Mouse (Mus musculus) testis, postnatal 14 days (tissue): ENCODE results near the gene Smug1.
A peak's percentile ranks its signal among the peaks of the same experiment; 100 is the strongest.

ENCODE experiments used
- DNase-seq: peaks from one replicate; pipeline ENCODE4 v3.0.0; 2021; ENCODE audit warnings: low spot score

The Smug1 gene

GRCm38 (mm10) chr15:103177611-103178041 lies 10.7 kb upstream of the Smug1 start:
- DNase-seq, result no peak

DNA sequence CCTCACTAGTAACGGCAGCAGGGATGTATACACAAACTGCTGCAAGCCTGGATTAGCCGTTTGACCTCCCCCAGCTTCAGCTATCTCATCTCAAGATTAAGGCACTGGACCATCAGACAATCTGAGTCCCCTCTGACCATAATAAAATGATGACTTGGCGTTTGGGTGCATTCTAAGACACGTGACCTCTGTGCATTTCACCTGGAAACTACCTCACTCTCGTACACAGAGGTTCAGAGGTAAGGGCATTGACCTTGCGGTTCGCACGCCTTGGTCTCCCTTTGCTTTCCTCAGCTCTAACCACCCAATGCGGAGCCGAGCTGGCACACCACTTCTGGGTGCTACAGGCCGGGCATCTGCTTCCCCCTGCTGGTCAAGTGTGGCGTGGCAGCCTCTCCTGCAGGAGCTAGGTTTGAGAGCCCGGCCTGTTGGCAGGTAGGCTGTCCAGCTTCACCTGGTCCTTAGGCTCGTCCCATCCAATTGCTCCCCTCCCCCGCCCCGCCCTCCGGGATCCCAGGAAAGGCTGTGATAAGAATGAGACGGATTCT lies 10.1 kb upstream of the Smug1 start:
- DNase-seq, result peak; percentile 86

DNA sequence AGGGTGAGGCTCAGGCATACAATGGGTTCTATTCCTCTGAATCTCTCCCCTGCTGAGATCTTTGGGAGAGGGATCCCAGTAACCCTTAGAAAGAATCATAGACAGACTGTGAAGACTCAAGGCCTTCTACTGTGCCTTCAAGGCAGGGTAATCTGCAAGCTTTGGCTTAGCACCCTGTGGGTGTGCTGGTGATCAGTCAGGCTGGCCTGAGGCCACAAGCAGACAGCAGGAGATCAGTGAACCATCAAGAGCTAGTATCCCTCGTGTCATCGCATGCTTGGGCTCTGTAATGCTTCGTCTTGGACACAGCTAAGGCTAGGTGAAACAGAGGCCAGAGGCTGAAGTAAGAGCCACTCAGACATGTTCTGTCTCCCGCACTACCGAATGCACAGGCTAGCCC lies 6.4 kb upstream of the Smug1 start:
- no peak for DNase-seq

- DNase-seq, result no peak
Measured at GRCm38 (mm10) chr15:103172537-103172936, 5.6 kb upstream of the Smug1 start.

GRCm38 (mm10) chr15:103171276-103171675 lies 4.4 kb upstream of the Smug1 start:
- DNase-seq, result peak; percentile 38

DNA sequence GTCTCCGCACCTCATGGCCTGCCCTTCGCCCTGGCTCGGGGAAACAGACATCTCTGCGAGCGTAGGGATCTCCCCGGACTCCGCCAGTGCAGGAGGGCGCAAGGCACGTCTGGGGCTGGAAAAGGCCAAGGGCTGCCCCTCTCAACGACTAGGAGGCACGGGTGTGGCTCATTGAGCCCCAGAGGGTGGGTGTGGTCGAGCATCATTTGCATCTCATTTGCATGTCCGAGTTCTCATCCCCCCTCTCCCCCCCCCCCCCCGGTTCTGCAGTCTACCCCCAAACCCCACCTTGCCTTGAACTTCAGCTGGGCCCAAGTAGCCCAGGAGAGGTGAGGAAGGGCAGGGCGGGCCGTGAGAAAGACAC lies 3.4 kb upstream of the Smug1 start:
- peak; percentile 25 for DNase-seq

DNA sequence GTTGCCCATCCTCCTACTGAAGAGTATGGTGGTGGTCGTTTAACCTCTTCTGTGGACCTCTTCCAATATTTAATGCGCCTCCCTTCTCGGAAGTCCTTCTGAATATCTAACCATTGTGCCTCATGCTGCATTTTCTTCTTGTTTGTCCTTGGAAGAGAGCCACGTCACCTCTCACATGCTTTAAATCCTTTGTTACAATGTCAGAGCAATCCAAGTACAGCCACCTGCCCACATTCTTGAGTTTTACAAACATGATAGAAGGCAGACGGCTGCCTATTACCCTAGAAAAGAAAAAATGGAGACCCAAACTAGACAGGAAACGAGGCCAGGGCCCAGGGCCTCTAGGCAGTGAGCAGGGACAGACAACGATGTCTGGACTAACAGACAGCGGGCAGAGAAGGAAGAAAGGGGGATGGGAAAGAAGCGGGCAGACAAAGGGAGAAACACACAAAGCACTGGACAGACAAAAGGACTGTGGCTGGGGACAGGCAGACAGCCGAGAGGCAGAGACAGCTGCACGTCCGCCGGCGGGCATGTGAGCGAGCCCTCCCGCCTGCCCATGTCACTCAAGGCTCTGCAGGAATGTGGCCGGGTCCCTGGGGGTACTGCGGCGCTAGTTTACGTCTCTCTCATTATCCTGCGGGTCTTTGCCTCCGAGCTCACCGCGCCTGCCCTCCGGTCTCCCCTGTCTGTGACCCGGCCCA lies 2.9 kb upstream of the Smug1 start:
- no peak for DNase-seq

- DNase-seq, result peak; percentile 56
Measured at GRCm38 (mm10) chr15:103168801-103169611, 2.1 kb upstream of the Smug1 start.

GRCm38 (mm10) chr15:103167786-103168185 lies 894 bp upstream of the Smug1 start:
- no peak for DNase-seq

DNA sequence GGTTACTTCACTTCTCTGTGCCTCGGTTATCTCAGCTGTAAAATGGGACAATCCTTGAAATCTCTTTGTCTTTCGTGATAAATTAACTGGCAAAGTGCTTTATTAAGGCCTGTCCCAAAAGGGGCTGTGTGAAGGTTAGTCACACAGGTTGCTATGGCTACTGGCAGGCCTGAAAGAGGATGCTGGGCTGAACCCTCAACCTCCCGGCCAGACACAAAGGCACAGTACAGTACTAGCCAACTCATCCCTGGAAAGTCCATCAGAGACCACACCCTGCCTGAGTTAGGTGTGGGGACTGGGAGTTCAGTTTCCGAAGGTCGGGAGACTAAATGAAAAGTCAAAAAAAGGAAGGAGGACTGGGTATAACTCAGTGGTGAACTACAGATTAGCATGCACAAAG lies 968 bp downstream of the Smug1 start:
- DNase-seq, result no peak

DNA sequence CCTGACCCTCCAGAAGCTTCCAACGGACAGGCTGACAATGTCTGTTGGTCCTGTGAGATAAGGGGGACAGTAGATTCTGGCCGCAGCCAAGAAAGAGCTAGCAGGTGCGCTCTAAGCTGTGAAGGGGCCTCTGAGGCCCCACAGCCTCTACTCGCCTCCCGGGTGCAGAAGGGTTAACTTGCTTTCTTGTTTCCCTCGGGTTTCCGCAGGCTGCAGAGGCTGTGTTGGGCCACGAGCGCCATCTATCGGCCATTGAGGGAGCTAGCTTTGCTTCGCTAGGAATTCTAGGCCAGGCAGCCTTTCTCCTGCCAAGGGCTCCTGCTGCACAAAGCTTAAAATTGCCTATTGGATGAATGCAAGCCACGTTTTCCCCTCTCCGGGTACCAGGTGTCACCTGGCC lies 1.5 kb downstream of the Smug1 start:
- peak; percentile 83 for DNase-seq

DNA sequence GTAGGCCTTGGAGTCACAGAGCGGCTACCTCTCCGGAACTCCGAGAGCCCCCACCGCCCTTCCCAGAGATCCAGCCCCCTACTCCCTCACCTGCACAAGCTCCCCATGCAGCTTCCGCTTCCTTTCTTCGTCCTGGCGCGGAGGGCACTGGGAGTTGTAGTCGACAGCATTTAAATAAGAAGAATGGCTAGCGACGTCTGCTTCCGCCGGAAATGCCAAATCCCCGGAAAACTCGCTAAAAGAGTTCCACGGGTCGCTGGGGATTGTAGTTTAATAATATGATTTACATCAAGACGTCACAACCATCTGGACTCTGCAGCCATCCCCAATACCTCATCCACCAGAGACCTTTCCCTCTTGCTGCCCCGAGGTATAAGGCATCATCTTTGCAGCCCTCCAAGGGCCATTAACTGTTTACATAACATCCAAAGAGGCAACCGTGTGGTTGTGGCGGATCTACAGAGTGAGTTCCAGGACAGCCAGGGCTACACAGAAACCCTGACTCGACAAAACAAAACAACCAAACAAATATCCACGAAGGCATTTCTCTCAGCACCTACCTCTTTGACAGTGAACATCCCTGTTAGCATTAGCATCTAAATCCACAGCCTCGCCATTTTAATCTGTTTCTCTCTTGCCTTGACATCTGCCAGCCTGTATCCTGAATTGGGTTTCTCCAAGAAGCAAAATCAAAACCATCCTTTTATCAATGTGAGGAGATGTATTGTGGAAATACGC lies 3.5 kb downstream of the Smug1 start:
- peak; percentile 90 for DNase-seq

- DNase-seq, result no peak
Measured at GRCm38 (mm10) chr15:103157585-103157984, 9.3 kb downstream of the Smug1 start.

DNA sequence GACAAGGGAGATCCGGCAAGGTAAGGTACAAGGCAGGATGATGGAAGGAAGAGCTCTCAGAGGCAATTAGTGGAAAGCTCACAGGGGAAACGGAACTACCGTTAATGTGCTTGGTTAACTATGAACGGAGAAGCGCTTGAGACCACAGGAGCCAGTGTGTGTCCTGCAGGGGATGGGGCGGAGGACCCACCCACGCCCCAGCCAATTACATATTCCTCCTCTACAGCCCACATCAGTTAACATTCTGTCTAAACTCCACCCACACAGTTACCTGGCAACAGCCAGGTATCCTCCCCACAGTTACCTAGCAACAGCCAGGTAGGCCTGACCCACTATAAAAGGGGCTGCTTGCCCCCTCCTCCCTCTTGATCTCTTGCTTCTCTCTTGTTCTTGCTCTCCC lies 10.0 kb downstream of the Smug1 start:
- DNase-seq, result no peak

DNA sequence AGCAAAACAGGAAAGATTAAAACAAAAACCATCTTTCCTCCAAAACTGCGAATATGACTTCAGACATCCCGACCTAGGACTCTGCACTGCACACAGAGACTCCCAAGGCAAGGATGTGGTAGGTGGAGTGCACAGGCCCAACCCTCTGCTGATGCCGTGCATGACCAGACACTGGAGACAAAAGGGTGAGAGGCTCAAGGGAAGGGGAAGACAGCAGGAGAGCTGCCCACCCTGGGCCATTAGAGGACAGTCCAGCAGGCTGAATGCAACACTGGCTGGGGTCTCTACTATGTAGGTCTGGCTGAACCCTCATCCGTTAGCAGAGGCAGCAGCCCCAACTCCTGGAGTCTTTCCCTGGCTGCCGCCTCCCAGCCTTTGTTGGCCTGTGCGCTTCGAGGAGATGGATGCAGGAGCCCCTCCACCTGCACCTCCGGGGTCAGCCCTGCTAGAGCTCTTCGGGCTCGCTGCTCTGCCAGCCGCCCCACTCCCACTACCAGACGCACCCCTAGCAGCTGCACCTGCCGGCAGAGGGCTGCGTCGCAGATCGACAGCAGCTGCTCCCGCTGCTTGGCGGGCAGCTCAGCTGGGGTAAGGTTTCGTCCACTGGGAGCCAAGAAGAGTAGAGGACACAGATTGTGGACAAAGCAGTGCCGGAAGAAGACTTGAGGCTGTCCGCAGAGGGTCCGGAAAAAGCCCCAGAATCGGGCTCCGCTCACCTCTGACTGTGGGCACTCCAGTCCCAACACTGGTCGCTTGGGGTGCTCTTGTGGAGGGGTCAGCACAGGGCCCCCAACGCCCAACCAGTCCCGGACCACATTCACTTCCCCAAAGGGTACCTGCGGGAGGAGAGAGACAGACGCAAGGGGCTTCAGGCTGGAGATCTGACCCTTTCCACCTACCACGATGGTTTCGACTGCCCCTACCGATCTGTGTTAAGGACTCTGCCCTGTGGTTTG lies 11.2 kb downstream of the Smug1 start:
- no peak for DNase-seq

DNA sequence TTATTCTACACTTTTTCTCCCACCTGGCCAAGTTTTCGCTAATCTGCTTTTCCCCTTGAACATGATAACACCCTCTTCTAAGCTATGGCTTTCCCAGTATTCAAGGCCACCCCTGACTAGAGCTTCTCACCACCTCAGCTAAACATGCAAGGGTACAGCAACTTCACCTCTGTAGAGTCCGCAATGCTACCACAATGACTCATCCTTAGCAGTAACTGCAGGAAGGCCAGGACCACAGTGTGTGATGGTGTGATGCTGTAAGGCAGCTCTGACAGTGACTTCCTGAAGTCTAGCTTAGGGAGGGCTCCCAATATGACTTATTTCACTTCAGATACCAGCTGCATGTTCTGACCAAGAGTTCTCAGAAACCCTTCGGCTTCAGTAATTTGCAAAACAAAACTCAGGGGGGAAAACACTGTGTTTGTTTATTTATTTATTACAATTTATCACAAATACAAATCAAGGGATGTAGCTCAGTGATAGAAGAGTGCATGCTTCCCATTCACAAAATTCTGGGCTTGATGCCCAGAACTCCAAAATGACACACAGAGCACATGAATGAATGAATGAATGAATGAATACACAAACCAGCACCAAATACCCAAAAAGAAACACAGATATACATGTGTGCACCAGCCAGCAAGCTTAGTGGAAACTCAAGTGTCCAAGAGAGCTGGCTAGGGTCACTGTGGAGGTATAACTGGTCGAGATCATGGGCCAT lies 13.8 kb downstream of the Smug1 start:
- DNase-seq, result no peak

DNA sequence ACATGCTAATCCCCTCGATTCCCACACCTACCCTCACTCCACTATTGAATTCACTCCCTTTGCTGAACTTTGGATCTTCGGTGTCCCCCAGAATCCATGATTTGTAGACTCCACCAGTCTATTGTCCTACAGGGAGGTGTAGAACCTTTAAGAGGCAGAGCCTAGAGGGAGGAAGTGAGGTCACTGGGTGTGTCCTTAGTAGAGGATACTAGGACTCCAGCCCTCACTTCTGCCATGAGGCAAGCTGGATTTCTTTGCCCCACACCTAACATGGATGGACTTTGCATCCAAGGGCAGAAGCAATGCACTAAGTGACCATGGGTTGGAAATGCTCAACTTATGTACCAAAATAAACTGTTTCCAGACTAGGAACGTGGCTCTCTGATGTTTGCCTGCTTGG lies 14.5 kb downstream of the Smug1 start:
- no peak for DNase-seq

DNA sequence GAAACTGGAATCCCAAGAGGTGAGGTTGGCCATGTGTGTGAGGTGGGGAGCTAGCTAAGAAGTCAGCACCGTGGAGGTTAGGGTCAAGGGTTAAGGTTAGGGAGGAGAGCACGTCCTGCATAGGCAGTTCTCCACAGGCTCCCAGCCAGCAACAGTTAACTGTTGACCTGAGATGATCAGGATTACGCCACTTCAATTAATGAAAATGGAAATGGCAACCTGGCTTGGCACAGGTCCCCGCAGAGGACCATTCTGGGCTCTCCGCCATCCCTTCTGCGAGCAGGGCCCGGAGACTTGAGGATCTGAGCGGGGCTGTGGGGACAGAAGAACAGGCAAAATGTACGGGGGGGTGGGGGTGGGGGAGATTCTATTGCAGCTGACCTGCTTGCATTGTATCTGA lies 19.1 kb downstream of the Smug1 start:
- DNase-seq, result no peak

DNA sequence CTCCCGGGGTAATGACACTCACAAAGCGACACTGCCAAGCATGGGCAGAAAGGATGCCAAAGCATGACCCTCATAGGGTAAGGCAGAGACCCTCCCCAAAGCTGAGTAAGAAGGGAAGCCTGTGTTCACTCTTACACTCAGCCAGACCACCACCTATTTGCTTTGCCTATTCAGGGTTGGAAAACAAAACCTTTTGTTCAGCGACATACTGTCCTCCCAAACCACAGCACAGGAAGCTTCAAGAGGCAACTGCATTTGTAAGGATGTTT lies 19.5 kb downstream of the Smug1 start:
- no peak for DNase-seq

GRCm38 (mm10) chr15:103146627-103147421 lies 20.1 kb downstream of the Smug1 start:
- DNase-seq, result no peak
